Mouse (Mus musculus) left cerebral cortex, adult 8-10 months (tissue): ENCODE measurements around the gene Fgf7. TPM values are rescaled to one million over a fixed set of nuclear protein-coding genes. Genes with fewer than 3 reads are reported as not detected.

Experiments used
- DNase-seq, 2 experiments: peaks; one replicate each; pipeline ENCODE4 v3.0.0; 2022; ENCODE audit warnings: low spot score in 2 of 2
- total RNA-seq, 4 experiments: library from RNA; stranded (reverse); gene quantifications; 2 replicates each; pipeline ENCODE4 v1.2.4; 2022

Gene Fgf7
- under 1 TPM; 0.41 to 0.88 (median 0.73) TPM for total RNA-seq

DNA sequence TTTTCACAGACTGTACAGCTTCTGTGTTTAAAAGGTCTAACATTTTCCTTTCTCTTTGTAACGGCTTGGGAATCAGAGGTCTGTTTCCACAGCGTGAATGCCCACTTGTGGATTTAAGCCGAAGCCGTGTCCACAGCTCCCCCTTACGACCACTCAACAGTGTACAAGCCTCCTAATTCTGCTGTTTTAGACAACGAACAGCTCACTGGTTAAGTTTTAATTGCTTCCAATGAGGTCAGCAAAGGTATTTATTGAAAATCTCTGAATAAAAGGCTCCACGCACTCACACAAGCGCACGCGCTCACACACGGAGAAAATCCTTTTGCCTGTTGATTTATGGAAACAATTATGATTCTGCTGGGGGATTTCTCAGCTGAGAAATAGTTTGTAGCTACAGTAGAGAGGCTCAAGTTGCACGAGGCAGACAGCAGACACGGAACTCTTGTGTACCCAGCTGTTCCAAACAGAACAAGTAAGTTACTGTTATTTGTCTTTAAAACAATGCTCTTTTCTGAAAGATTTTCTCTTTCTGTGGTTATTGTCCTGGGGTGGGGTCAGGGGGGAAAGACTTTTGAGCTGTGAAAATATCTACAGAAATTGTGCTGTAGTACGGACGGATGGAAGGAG, at the start of gene Fgf7:
Fgf7 (plus strand) TSS at position 280 of the 627 bp plus-strand sequence.
- DNase-seq = no peak

DNA sequence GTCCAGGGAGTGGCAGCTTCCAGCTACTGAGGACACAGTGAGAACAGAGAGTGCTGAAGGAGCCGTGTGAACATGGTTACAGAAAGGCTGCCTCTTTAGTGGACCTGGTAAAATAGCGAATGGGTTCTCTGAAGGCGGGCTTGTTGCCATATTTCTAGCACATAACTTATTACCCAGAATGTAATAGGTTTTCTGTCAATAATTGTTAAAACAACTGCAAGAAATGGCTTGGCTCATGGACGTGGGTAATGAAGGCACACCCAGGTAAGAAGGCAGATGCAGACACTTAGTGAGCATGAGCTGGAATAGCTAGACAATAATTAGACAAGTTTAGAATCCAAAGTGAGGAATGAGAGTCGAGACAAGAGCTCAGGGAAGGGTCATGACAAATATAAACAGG, 32.2 kb upstream of the Fgf7 start:
- no peak for DNase-seq

DNA sequence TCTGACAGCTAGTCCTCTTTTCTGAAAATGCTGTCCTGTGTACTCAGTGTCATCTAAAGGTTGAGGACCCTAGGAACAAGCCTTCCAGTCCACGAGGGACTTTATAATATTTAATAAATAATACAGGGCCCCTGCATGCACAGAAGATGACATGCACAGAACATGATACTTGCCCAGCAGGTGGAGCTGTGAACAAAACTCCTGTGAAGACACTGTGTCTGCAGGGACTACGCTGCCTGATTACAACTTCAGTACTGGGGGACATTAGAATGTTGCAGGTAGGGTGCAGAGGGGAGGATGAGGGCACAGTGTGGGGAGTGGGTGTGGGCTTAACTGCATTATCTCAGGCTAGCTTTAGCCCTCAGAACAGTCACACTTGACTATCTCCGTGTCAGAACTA, 28.4 kb upstream of the Fgf7 start:
- peak; percentile 16 to 31 for DNase-seq

DNA sequence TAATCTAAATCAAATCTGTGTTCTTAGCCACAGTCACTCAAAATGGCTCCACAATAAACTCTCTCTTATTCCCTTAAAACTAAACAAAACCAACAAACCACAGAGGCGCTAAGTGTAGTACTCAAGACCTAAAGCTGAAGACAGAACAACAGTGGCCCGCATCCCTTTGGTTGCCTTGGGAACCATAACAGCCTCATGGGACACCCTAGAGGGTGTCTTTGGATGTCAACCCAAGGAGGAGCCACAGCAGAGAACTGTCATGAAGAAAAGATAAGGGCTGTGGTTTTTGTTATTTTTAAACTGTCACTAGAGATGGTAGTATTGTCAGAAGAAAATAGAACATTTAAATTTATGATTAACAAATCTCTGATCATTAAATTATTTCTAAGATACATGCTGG, 27.7 kb upstream of the Fgf7 start:
- no peak for DNase-seq

DNA sequence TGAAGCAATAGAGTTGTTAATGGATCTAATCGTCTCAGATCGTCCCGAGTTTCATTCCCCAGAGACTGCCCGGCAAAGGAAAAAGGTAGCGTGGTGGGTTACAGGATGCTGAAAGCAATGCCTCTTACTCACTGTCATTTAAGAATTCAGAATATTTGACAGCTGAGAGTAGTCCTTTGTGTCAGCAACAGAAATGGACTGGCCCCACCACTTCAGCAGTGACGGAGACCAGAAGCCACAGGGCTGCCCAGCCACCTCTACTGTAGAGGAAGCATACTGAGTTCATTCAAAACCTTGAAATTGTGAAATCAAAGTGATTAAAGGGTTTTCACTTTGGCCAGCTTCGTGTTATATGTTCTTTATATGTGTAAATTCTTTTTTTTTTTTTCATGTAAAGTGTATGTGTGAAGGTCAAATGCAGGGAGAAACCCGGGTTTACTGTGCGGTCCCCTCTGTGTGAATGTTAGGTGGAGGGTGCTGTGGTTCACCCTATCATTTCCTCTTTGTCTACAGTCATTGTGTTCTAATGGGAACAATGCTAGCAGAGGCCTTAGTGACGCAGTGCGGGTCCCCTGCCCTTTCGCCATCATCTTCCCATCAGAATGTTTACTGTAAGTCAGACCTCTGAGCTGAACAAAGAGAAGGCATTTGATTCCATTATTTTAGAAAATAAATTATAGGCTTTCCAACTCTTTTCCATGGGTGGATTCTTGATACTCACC, 19.3 kb upstream of the Fgf7 start:
- DNase-seq = no peak

DNA sequence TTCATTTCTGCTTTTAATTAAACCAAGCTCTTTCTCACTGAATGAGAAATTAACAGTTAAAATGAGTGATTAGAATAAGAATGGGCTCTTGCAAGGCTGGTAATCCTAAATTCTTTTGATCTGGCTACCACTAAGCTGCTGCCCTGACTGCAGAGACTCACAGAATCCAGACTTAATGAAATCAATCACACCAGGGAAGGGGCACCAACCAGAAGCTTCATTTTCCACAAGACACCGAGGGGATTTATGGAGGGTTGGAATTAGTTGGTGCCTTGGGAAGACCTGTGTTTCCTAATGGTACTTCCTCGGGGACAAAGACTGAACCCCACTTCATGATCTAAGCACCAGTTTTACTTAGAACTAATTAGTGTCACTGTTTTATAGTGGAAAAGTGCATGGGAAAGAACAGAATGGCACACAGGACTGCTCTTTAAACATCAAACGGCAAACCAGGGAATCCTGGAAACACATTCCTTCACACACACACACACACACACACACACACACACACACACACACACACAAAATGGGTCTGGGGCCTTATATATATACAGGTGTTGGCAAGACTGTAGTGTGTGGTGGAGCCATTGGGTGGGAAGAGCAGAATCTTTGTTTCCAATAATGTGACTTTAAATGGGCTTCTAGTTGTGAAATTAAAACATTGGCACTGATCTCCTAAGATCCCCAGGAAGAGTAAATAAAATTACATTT, 18.5 kb upstream of the Fgf7 start:
- DNase-seq = no peak

DNA sequence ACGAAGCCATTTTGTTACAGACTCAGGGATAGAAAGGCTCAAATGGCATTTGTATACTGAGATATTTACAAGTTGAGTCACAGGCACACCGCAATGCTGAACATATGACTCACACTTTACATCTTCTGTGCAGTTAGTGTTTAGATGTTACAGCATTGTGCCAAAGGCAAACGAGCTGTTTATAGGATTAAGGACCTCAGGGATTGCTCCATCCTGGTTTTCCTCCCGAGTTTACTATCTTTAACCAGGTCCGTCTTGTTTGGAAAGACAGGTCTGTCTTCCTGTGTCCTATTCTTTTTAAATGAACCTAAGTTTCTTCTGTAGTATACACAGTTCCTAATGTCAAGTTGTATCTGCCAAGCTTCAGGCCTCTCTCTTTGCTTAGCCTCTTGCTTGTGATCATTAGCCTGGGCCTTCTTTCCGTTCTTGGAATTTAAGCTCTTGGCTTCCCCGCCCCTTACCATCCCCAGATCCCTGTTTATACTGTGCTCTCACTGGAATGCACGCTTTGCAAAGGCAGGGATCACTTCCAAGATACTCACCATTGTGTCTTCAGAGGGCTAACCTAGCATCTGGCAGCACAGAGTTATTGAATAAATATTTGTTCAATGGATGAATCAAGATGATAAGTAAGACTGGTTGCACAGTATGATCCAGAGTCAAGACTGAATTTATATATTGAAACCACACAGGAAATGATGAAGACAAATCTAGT, 3.1 kb upstream of the Fgf7 start:
- DNase-seq = no peak

DNA sequence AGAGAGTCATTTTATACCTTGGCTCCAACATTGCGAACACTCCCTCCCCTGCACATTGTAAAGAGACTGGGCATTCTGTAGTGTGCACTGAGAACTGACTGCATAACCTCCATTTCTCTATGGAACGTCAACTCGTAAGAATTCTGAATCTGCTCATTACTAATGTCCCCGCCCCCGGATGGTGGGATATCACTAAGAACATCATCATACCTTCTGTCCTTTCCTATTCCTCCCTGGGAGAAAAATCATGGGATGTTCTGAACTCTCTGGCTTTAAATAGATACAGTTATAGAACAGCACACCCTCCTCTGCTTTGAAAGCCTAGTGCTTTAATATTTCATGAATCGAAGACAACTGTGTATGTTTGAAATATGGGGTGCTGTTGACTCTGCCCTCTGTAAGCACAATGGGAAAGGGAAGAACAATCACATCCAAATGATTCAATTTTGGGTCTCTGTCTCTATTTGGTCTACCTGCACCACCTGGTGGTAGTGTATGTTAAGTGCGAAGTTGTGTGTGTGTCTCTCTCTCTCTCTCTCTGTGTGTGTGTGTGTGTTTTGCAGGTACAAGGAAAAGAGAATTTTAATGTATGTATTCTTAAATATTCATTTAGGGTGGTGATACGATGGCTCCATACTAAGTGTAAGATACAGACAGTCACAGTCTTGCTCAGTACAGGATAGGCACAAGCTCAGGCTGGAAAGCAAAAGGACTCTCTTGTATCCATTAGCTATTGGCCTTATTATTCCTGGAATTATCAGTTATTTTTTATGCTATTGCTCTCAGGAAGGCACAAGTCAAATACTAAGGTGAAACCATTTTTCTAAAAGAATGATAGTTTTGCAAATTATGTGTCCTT, 1.1 kb upstream of the Fgf7 start:
- DNase-seq = no peak

DNA sequence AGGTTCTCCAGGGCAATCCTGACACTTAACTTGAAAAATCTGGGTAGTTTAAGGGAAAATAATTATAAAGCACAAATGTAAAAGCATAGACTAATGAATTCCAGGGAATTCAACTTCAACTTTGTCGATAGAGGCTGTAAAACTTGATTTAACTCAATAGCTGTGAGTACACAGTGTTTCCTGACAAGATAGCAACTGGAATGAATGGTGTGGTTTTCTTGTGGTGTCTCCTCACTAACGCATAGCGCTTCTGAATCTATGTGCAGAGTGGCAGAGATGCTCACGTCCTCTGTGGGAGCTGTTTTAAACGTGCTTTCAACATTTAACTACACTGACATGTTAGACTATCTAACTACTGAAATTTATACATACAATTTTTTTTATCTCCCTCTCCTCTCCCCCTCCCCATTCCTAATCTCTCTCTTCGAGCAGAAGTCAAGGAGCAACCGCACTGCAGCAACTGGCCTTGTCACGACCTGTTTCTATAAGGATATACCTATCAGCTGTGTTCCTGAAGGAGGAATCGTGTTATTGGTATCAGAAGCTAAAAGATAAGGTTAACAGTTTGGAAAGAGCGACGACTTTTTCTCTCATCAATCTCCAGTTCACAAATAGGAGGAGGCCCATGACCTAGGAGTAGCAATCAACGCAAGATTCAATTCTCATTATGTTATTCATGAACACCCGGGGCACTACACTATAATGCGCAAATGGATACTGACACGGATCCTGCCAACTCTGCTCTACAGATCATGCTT, 734 bp downstream of the Fgf7 start:
- no peak for DNase-seq

DNA sequence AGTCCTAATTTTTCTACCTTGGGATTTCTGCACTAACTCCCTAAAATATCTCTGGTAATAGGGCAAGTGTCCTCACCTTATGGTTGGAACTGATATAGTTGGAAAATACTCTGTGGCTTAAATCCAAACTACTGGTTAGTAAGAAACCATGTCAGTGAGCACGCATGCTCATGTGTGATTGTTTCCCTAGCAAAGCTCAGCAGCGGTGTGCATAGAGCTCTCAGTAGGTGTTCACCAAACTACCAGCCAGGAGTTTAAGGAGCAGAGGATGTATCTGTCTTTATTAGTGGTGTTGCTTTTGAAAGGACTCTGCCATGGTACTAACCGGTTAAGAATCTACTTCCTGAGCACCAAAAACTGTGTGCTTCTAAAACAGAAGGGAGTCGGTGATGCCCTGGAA, 1.7 kb downstream of the Fgf7 start:
- DNase-seq = no peak

DNA sequence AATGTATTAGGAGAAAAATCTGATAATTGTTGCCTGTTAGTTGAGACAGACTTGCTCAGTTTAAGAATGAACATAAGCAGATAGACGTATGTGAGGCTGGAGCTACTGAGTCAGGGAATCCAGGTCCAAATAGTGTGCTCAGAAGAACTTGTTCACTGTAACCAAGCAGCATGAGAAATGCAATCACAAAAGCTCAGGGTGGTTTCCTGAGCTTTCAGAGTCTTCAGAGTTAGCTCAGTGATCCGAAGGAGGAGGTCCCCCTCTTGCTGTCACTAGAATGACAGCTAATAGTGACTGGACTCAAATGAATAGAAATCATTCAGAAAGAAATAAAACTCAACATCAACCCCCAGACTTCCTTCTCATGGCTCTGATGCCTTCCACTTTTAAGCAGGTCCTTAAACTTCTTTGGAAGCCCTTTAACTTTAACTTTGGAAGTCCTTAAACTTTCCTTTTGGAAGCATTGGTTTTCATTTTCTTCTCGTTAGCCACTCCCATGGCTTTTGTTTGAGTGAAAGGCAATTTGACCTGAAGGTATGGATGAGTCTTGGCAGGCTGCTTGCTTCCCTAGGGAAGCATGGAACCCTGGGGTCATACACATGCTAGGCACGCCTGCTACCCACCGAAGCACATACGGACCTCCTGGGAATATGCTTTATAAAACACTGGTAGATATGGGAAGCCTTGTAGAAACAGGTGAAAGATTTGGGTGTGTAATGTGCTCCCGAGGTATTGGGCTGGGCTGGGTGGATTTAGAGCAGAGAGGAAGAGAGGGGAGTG, 4.0 kb downstream of the Fgf7 start:
- DNase-seq = no peak

DNA sequence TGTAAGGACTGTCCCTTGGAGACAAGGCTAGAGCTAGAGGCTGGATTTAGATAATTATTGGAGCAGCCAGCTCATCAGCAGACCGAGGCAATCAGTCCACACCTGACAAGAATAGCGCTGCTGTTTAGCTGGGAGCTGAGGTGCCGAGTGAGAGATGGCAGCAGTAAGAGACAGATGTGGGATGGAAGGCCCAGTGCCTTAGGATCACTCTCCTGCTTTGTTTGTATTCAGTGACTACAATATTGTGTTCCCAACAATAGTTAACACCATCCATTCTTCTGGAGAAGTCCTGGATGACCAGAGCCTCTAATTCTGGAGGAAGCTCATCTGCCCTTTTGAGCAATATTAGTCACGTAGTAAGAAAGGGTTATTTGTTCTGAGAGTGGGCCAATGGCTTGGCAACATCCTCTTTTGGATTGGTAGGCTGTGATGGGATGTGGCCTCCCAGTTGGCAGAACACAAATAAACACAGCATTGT, 5.0 kb downstream of the Fgf7 start:
- peak in 1 of 2 experiments; percentile 23 for DNase-seq

DNA sequence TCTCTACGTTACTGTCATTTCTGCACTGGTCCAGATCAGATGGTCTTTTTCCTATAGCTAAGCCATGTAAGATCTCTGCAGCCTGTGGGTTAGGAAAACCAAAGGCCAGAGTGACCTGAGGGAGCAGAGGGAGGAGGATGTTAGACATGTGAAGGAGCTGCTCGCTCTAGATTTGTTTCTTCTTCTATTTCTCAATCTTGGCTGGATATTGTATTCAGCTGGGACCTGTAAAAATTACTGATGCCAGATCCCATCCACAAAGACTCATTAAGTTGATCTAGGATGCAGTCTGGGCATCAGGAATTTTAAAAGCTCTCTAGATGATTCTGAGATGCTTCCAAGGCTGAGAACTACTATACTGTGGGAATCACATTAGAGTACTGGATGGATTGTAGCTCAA, 6.2 kb downstream of the Fgf7 start:
- DNase-seq = no peak

DNA sequence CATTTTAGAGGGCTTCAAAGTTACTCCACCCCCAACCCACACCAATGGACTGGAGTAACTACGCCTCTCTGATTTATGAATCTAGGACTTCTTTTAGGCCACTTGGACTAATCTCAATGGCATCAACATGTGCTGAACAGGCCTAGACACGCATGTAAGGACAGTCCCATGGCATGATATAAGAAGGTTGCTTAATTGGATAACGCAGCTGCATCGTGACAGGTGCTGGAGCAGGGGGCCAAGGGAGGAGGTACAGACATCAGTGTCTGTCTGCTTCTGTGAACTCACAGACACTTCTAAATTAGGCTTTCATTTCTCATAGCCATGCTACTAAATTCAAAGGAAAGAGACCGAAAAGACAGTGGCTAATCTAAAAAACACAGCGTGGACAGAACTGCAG, 6.8 kb downstream of the Fgf7 start:
- no peak for DNase-seq

DNA sequence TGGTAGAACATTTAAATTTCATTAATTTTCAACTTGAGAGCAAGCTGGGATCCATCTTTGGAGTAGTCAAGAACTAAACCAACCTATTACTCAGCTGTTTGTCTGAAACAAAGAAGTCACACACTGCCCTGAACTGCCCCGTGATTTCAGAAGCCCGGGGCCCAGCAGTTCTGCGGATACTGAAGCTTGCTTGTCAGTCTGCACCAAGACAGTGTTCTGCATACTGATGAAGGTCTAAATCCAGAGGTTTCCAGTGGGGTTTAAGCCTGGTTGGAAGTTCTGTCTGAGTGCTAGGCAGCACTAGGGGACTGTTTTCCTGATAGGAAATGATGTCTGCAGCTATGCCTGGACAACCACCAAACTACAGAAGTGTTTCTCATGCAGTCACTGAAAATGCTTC, 8.2 kb downstream of the Fgf7 start:
- DNase-seq = no peak

DNA sequence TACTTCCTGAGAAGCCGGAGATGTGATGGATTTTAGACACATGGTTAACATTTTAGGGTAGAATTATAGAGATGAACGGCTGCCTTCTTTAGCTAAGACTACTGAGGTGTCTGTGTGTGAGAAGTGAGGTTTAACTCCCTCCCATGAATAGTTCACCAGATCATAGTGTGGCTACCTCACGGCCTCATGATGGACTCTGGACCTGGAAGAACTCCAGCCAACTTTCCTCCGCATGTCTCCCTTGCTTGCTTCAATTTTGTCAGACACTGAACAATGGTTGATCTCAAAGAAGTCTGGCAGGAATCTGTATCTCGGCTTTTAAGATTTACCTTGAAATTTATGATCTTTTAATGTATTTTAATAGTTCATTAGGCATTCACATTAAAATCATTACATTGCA, 11.2 kb downstream of the Fgf7 start:
- no peak for DNase-seq

DNA sequence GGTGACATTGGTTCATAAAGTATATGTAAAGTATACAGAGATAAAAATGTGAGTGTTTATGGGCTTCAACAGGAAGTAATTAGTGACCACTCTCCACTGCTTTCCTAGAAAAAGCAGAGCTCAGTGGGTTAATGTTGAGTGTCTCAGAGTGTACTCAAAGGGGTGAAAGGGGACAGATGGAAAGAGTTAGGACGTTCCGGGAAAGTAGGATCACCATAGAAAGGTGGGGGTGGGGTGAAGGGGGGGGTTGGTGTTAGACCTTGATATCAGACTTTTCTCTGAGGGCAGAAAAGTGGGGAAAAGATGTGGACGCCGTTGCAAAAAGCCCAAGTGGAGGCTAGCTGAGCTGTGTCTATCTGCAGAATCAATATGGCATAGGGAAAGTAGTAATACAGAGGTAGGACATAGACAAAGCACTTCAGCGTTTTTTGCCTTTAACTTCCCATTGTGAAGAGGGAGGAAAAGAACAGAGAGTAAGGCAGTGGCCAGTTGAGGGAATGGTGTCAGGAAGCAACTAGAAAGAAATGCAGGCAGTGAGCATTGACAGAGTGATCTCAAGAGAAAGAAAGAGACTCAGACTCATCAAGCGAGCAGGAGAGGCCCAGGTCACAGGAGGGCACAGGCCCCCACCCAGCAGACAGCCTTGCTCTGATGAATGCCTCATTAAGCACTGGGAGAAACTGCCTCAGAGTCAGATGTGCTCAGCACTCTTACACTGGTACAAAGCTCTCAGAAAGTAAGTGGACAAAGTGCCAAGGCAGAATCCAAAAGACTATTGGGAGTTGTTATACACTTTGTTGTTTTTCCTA, 18.5 kb downstream of the Fgf7 start:
- DNase-seq = no peak

DNA sequence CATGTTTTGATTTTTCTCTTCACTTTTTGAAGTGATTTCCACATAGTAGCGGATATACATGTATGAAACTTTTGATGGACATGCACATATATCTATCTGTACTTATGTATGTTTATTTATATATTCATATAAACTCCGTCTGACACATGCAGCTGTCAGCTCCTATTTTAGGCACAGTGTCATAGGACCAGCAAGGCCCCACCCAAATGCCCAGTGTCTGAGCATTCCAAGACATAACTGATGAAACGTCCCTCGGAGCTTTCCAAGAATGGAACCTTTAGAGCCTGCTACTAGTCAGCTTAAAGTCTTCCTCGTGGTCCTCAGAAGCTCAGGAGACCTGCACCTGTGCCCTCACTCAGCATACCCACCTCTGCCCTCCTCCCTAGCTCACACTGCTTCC, 19.2 kb downstream of the Fgf7 start:
- DNase-seq = no peak

DNA sequence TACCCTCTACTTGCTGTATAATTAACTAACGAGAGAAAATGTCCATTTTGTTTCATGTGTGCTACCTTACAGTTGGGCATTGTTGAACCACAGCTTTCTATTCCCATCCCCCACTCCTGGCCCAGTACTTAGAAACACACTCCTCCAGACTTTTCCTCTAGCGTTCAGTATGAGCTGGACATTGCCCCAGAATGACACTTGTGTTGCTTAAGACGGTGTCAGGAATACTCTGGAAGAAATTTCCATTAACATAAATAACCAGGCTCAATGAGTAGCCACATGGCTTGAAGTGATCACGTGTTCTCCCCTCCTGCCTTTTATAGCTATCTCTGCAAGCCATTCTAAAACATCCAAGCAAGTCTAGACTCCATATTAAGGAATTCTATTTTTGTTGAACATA, 26.1 kb downstream of the Fgf7 start:
- DNase-seq = no peak
